Mouse (Mus musculus) MEL (cell line): ENCODE data around the gene Huwe1. TPM values are rescaled to one million over a fixed set of nuclear protein-coding genes. Genes with fewer than 3 reads are reported as not detected.
A peak's percentile ranks its signal among the peaks of the same experiment; 100 is the strongest.

ENCODE experiments used
- DNase-seq: peaks from one replicate; pipeline ENCODE4 v3.0.0; 2011; ENCODE audit warnings: low read depth, low spot score
- H3K27ac ChIP-seq: 2 replicates; pipeline ENCODE4 v1.5.1; 2012; ENCODE audit warnings: low read depth, mild to moderate bottlenecking, control low read depth, low read length, moderate library complexity; ENCODE audit not compliant: control insufficient read depth
- H3K27me3 ChIP-seq, 2 experiments: fragments of 150-350 bp in 1 of 2; sonication (generic) in 1 of 2; 2 replicates each; pipeline ENCODE4 v1.6.1; 2012; ENCODE audit warnings: low read length in 2 of 2, mild to moderate bottlenecking in 2 of 2, improper control_type of control experiment in 1 of 2, moderate library complexity in 1 of 2; ENCODE audit not compliant: insufficient read depth in 2 of 2, control insufficient read depth in 1 of 2
- H3K36me3 ChIP-seq, 2 experiments: 2 replicates each; pipeline ENCODE4 v1.6.1; 2012 to 2014; ENCODE audit warnings: low read length in 2 of 2, improper control_type of control experiment in 1 of 2, inconsistent platforms in 1 of 2, mild to moderate bottlenecking in 1 of 2; ENCODE audit not compliant: insufficient read depth in 2 of 2, control insufficient read depth in 1 of 2
- H3K4me1 ChIP-seq, 2 experiments: fragments of 150-350 bp in 1 of 2; sonication (generic) in 1 of 2; 2 replicates each; pipeline ENCODE4 v1.6.1; 2012; ENCODE audit warnings: low read length in 2 of 2, improper control_type of control experiment in 1 of 2, mild to moderate bottlenecking in 1 of 2; ENCODE audit not compliant: insufficient read depth in 2 of 2, control insufficient read depth in 1 of 2
- H3K4me3 ChIP-seq, 2 experiments: fragments of 150-350 bp in 1 of 2; sonication (generic) in 1 of 2; 2 replicates each; pipeline ENCODE4 v1.5.1; 2012; ENCODE audit warnings: low read depth in 2 of 2, low read length in 2 of 2, mild to moderate bottlenecking in 2 of 2, moderate library complexity in 2 of 2, control low read depth in 1 of 2, improper control_type of control experiment in 1 of 2; ENCODE audit not compliant: control insufficient read depth in 1 of 2, insufficient read depth in 1 of 2
- H3K79me2 ChIP-seq: 2 replicates; pipeline ENCODE4 v1.6.1; 2012; ENCODE audit warnings: mild to moderate bottlenecking, low read length, moderate library complexity; ENCODE audit not compliant: control insufficient read depth, poor library complexity, insufficient read depth
- H3K9ac ChIP-seq: 2 replicates; pipeline ENCODE4 v1.6.1; 2012; ENCODE audit warnings: low read depth, mild to moderate bottlenecking, control low read depth, low read length, moderate library complexity; ENCODE audit not compliant: control insufficient read depth, poor library complexity, severe bottlenecking
- H3K9me3 ChIP-seq: fragments of 150-350 bp; sonication (generic); replicated peaks from 2 replicates; pipeline ENCODE4 v1.6.1; 2012; ENCODE audit warnings: mild to moderate bottlenecking, low read length, improper control_type of control experiment, moderate library complexity; ENCODE audit not compliant: insufficient read depth
- E2F4 ChIP-seq: IDR thresholded peaks from 2 replicates; pipeline ENCODE4 v1.6.1; 2011; ENCODE audit warnings: low read depth, low read length, improper control_type of control experiment, borderline replicate concordance
- EP300 ChIP-seq, 2 experiments: IDR thresholded peaks; 2 replicates each; pipeline ENCODE4 v1.6.1; 2011; ENCODE audit warnings: improper control_type of control experiment in 2 of 2, low read length in 2 of 2, low read depth in 1 of 2, mild to moderate bottlenecking in 1 of 2
- ETS1 ChIP-seq: IDR thresholded peaks from 2 replicates; pipeline ENCODE4 v1.6.1; 2012; ENCODE audit warnings: low read depth, mild to moderate bottlenecking, inconsistent platforms, low read length, improper control_type of control experiment, moderate library complexity
- GABPA ChIP-seq: IDR thresholded peaks from 2 replicates; pipeline ENCODE4 v1.6.1; 2012; ENCODE audit warnings: low read depth, mild to moderate bottlenecking, inconsistent platforms, low read length, improper control_type of control experiment, moderate library complexity
- GATA1 ChIP-seq: IDR thresholded peaks from 2 replicates; pipeline ENCODE4 v1.6.1; 2011; ENCODE audit warnings: low read depth, low read length, improper control_type of control experiment
- KAT2A ChIP-seq: conservative IDR thresholded peaks from 2 replicates; pipeline ENCODE4 v1.6.1; 2012; ENCODE audit warnings: low read depth, low read length, improper control_type of control experiment, inconsistent platforms
- MAFK ChIP-seq: IDR thresholded peaks from 2 replicates; pipeline ENCODE4 v1.6.1; 2011; ENCODE audit warnings: low read depth, mild to moderate bottlenecking, low read length, improper control_type of control experiment, borderline replicate concordance
- MAX ChIP-seq: IDR thresholded peaks from 2 replicates; pipeline ENCODE4 v1.6.1; 2011; ENCODE audit warnings: low read length, improper control_type of control experiment
- POLR2AphosphoS2 ChIP-seq: IDR thresholded peaks from 2 replicates; pipeline ENCODE4 v1.6.1; 2011; ENCODE audit warnings: low read length, improper control_type of control experiment
- POLR2AphosphoS5 ChIP-seq: IDR thresholded peaks from 2 replicates; pipeline ENCODE4 v1.6.1; 2012; ENCODE audit warnings: low read depth, borderline replicate concordance, mild to moderate bottlenecking, inconsistent platforms, low read length, moderate library complexity, mixed read lengths
- SIN3A ChIP-seq: IDR thresholded peaks from 2 replicates; pipeline ENCODE4 v1.6.1; 2012; ENCODE audit warnings: low read length, improper control_type of control experiment, inconsistent platforms
- TAL1 ChIP-seq: IDR thresholded peaks from 2 replicates; pipeline ENCODE4 v1.6.1; 2012; ENCODE audit warnings: mild to moderate bottlenecking, inconsistent platforms, low read length, moderate library complexity, mixed read lengths
- TCF12 ChIP-seq: IDR thresholded peaks from 2 replicates; pipeline ENCODE4 v1.6.1; 2014; ENCODE audit warnings: low read depth, mild to moderate bottlenecking, inconsistent platforms, low read length, improper control_type of control experiment, moderate library complexity
- UBTF ChIP-seq: IDR thresholded peaks from 2 replicates; pipeline ENCODE4 v1.6.1; 2012; ENCODE audit warnings: low read depth, mild to moderate bottlenecking, inconsistent platforms, low read length, improper control_type of control experiment, moderate library complexity, borderline replicate concordance; ENCODE audit not compliant: insufficient read depth
- USF2 ChIP-seq, 2 experiments: IDR thresholded peaks; 2 replicates each; pipeline ENCODE4 v1.6.1; 2011 to 2012; ENCODE audit warnings: improper control_type of control experiment in 2 of 2, low read length in 2 of 2, borderline replicate concordance in 1 of 2, inconsistent platforms in 1 of 2, low read depth in 1 of 2, mild to moderate bottlenecking in 1 of 2; ENCODE audit not compliant: insufficient read depth in 1 of 2
- ZC3H11A ChIP-seq: IDR thresholded peaks from 2 replicates; pipeline ENCODE4 v1.6.1; 2012; ENCODE audit warnings: low read depth, mild to moderate bottlenecking, inconsistent platforms, low read length, improper control_type of control experiment
- ZMIZ1 ChIP-seq: IDR thresholded peaks from 2 replicates; pipeline ENCODE4 v1.6.1; 2012; ENCODE audit warnings: low read depth, mild to moderate bottlenecking, inconsistent platforms, low read length, improper control_type of control experiment, moderate library complexity
- polyA plus RNA-seq, 2 experiments: library from polyadenylated mRNA; stranded (reverse) in 1 of 2; unstranded in 1 of 2; fragments of >175 nt in 1 of 2; fragments of >200 nt in 1 of 2; gene quantifications; 2 replicates each; pipeline versions ENCODE4 v1.2.1 to v1.2.4; 2012; ENCODE audit warnings: low replicate concordance in 2 of 2, low read depth in 1 of 2; ENCODE audit not compliant: insufficient read length in 2 of 2, insufficient read depth in 1 of 2, missing spikeins in 1 of 2
- total RNA-seq: library from RNA; depleted of rRNA; stranded (reverse); fragments of 300-350 nt; gene quantifications from 2 replicates; pipeline ENCODE4 v1.2.3, GENCODE M21; 2012

Gene Huwe1
- total and polyA plus RNA-seq, 3 experiments, result 132 to 528 (median 345) TPM

DNA sequence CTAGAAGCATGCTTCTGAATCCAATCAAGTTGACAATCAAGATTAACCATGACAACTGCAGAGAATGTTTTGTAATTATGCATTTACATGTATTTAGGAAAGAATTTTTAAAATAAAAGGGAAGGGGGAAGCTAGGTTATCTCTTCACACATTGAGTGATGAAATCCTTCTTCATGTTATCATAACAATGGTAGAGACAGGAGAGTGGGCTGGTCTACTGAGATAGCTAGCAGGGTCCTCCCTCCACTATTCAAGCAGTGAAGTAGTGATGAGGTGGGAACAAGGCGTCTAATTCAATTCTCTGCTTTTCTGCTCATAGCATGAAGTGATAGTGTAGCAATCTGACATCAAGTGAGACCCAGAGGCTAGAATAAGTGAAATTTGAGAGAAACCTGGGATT lies 2.6 kb upstream of the Huwe1 start:
- no peak overlapping the region for H3K9ac ChIP-seq
- no peaks in the 10 kb centered on the region; a peak in 2 of 4 replicates for H3K27me3 ChIP-seq

DNA sequence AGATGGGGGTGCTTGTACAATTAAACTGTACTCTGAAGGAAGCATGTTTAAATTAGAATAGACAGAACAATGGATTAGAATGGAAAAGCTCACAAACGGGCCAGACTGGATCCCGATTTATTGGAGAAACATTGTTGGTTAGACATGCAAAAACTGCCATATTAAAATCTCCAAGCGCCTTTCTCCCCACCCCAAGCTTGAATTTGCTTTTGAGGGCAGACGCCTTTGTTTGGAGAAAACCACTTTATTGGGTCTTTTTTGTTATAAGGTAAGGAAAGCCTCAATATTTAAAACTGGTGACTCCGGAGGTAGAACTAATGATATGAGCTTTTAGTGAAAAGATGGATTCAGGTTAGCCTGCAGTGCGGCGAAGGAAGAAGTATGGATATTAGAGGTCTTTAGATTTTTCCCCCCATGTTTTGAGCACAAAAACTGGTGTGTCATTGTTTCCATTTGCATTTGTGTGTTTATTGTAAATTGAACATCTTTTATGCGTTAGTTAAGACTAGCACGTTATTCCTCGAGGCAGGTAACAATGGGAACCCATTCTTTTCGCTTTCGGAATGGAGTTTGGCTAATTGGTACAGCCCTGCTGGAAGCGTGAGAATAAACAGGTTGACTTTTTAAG lies 1.8 kb downstream of the Huwe1 start:
- H3K27me3 ChIP-seq, result no peaks in the 10 kb centered on the region
- H3K4me1 ChIP-seq, result peaks cover 11 to 18% of the 10 kb centered on the region in 2 experiments
- H3K27ac ChIP-seq, result peak overlapping the region; percentile 98
- peak overlapping the region; percentile 88 for H3K9ac ChIP-seq
- no peaks in the 10 kb centered on the region for H3K9me3 ChIP-seq
- H3K79me2 ChIP-seq, result peaks cover 39% of the 10 kb centered on the region
- H3K36me3 ChIP-seq, result peaks cover 14 to 36% of the 10 kb centered on the region in 2 experiments
- H3K4me3 ChIP-seq, result peak overlapping the region; percentile 61 to 78
- TF ChIP-seq EP300 (IDR thresholded peaks at IDR 0.05; ENCODE audit: low read depth in 1 of 2, low read length in 2 of 2) (no peak), UBTF (no peak), ZC3H11A (no peak), KAT2A (no peak), TCF12 (no peak), MAFK (no peak), POLR2AphosphoS2 (no peak), ZMIZ1 (no peak)
- DNase-seq, result no peak

More for the DNA sequence above, 2.6 kb upstream of the Huwe1 start:
- Histone ChIP-seq H3K27ac (0 out of 2 replicates have a peak overlapping the region, but pooled peaks have one; percentile 2), H3K36me3 (peaks cover 0 to 17% of the 10 kb centered on the region in 2 experiments; a peak in 2 of 4 replicates), H3K4me3 (no peak overlapping the region), H3K79me2 (peaks cover 7% of the 10 kb centered on the region; the same call in 1 of the 2 replicates), H3K4me1 (peaks cover 6 to 10% of the 10 kb centered on the region in 2 experiments), H3K9me3 (no peaks in the 10 kb centered on the region)
- DNase-seq, result peak; percentile 74
- TF ChIP-seq E2F4 (no peak), MAX (no peak), TAL1 (peak; percentile 90), POLR2AphosphoS5 (no peak), GATA1 (peak; percentile 93), ZMIZ1 (no peak), ETS1 (no peak), SIN3A (no peak), USF2 (IDR thresholded peaks at IDR 0.05; ENCODE audit: borderline replicate concordance in 1 of 2, insufficient read depth in 1 of 2, low read depth in 1 of 2, low read length in 2 of 2) (no peak), GABPA (no peak)
